Mouse (Mus musculus): ENCODE data around the gene Lyrm1. TPM values are rescaled to one million over a fixed set of nuclear protein-coding genes. Genes with fewer than 3 reads are reported as not detected.

Gene Lyrm1
- polyA plus RNA-seq, 1 experiment from 2014 or later: 9.6 TPM

DNA sequence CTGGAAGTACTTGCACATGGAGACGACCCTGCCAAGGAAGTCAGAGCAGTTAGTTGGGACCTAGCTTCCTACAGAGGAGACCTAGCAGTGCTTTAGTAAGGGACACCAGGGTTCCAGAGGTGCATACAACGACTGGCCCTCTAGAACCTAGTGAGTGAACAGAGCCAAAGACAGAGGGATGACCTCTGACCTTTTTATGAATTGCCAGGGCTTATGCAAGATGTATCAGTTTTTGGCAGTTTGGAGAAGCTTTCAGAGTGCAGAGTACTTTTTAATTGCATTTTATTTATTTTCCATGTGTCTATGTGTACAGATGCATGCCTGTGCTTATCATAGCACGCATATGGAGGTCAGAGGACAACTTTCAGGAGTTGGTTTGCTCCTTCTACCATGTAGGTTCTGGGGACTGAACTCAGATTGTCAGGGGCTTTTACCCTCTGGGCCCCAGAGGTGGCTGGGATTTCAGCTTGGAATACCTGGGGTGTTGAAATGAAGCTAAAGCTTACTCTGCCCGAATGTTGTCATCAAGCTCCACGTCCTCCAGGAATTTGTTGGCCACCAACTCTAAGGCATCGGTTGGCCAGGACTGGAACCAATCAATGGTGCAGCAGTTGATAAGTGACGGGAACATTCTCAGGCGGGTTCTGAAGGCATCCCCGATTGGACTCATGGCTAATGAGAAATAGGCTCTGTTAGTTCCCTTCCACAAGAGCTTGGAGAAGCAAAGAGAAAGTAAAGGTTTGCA lies 70.2 kb downstream of the Lyrm1 start:
- Histone ChIP-seq H3K36me3 (ENCODE audit: control insufficient read depth, insufficient read depth, low read length) (no peaks in the 10 kb centered on the region), H3K4me1 (ENCODE audit: control insufficient read depth, insufficient read depth, low read length) (no peaks in the 10 kb centered on the region), H3K4me3 (replicated peaks; ENCODE audit: low read length) (no peak overlapping the region), H3K27me3 (ENCODE audit: control insufficient read depth, insufficient read depth, low read length) (no peaks in the 10 kb centered on the region), H3K9me3 (replicated peaks; ENCODE audit: control insufficient read depth, low read length) (no peaks in the 10 kb centered on the region), H3K27ac (ENCODE audit: low read length) (no peak overlapping the region), H3K9ac (ENCODE audit: low read length) (no peak overlapping the region), H3K4me2 (ENCODE audit: low read depth, low read length) (no peak overlapping the region)
- 86% methylated on average over 9 of the region's 9 CpGs for WGBS
- no peak for ATAC-seq (ENCODE audit: insufficient read depth, low FRiP score)

DNA sequence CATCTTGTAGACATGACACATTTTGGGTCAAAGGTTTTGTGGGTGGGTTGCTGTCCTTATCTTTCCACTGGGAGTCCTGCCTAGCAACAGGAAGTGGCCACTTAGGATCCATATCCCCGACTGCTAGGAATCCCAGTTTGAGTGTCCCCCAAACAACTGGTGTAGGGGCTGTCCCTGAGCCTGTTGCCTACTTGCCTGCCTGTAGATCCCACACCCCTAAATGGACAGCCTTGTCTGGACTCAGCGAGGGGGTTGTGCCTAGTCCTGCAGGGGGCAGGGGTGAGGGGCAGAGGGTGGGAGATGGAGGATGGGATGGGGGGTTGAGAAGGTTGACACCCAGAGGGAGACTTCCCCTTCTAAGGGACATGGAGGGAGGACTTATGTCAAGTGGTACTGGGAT lies 73.7 kb downstream of the Lyrm1 start:
- Histone ChIP-seq H3K9ac (ENCODE audit: low read length) (no peak overlapping the region), H3K27me3 (ENCODE audit: control insufficient read depth, insufficient read depth, low read length) (no peaks in the 10 kb centered on the region), H3K4me1 (ENCODE audit: control insufficient read depth, insufficient read depth, low read length) (no peaks in the 10 kb centered on the region), H3K27ac (ENCODE audit: low read length) (no peak overlapping the region), H3K4me2 (ENCODE audit: low read depth, low read length) (no peak overlapping the region), H3K36me3 (ENCODE audit: control insufficient read depth, insufficient read depth, low read length) (no peaks in the 10 kb centered on the region), H3K4me3 (replicated peaks; ENCODE audit: low read length) (no peak overlapping the region), H3K9me3 (replicated peaks; ENCODE audit: control insufficient read depth, low read length) (no peaks in the 10 kb centered on the region)
- no peak for ATAC-seq (ENCODE audit: insufficient read depth, low FRiP score)
- 71% methylated on average over 2 of the region's 2 CpGs for WGBS

DNA sequence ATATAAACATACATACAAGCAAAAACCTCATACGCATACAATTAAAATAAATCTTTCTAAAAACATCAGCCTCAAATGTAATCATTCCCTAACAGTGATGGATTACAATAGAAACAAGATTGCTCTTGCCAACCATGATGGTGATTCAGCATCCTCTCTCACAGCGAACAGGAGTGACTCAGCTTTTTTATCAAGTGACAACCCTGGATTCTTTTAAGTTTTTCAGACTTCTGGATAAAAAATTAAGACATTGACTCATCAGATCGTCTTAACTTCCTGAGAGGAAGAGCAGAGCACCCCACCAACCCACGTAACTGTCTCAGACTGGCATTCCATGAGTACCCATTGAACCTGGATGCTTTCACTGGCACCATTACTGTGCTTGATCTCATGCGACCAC lies 78.6 kb downstream of the Lyrm1 start:
- no peak for ATAC-seq (ENCODE audit: insufficient read depth, low FRiP score)
- Histone ChIP-seq H3K9ac (ENCODE audit: low read length) (no peak overlapping the region), H3K36me3 (ENCODE audit: control insufficient read depth, insufficient read depth, low read length) (no peaks in the 10 kb centered on the region), H3K4me2 (ENCODE audit: low read depth, low read length) (no peak overlapping the region), H3K9me3 (replicated peaks; ENCODE audit: control insufficient read depth, low read length) (no peaks in the 10 kb centered on the region), H3K4me3 (replicated peaks; ENCODE audit: low read length) (no peak overlapping the region), H3K27me3 (ENCODE audit: control insufficient read depth, insufficient read depth, low read length) (no peaks in the 10 kb centered on the region), H3K27ac (ENCODE audit: low read length) (no peak overlapping the region), H3K4me1 (ENCODE audit: control insufficient read depth, insufficient read depth, low read length) (no peaks in the 10 kb centered on the region)
- WGBS: 75% methylated on average over 5 of the region's 5 CpGs

DNA sequence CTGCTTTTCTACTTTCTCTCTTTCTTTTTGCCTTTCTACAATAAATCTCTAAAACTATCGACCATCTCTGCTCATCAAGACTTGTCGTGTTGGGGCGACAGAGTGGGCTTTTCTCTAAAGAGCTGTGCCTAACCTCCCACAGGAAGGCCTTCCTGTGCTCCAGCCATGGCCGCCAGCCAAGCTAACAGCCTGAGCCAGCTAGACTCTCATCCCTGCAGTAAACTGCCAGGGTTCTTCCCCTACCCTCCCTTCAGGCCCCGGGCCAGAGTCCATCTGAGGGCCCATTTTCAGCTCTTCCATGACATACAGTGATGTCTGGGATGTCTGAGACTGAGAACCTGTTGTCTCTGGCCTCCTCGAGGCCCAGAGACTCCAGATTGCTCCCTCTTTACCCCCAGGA lies 80.6 kb downstream of the Lyrm1 start:
- WGBS: 75% methylated on average over 6 of the region's 6 CpGs
- Histone ChIP-seq H3K4me1 (ENCODE audit: control insufficient read depth, insufficient read depth, low read length) (no peaks in the 10 kb centered on the region), H3K9me3 (replicated peaks; ENCODE audit: control insufficient read depth, low read length) (no peaks in the 10 kb centered on the region), H3K4me2 (ENCODE audit: low read depth, low read length) (no peak overlapping the region), H3K4me3 (replicated peaks; ENCODE audit: low read length) (no peak overlapping the region), H3K27me3 (ENCODE audit: control insufficient read depth, insufficient read depth, low read length) (no peaks in the 10 kb centered on the region), H3K27ac (ENCODE audit: low read length) (no peak overlapping the region), H3K9ac (ENCODE audit: low read length) (no peak overlapping the region), H3K36me3 (ENCODE audit: control insufficient read depth, insufficient read depth, low read length) (no peaks in the 10 kb centered on the region)
- ATAC-seq (ENCODE audit: insufficient read depth, low FRiP score): no peak

DNA sequence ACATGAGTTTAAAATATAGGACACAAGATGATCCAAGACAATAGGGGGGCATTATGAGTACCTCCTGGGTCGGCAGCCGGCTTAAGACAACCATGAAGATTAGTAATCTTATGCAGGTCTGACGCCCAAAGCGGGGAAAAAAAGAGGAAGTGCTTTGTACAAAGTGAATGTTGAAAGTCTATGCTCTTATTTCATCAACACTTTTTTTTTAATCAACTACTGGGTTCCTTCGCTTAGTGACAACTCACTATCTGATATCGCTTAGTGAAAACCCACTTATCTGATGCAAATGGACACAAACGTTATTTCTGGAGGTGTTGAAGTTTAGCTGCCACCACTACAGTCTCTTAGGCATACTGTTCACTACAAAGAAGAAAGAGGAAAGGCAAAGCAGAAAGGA lies 81.9 kb downstream of the Lyrm1 start:
- no peaks in the 10 kb centered on the region for H3K36me3 ChIP-seq (ENCODE audit: control insufficient read depth, insufficient read depth, low read length)
- no peak for ATAC-seq (ENCODE audit: insufficient read depth, low FRiP score)
- 79% methylated on average over 7 of the region's 7 CpGs for WGBS

DNA sequence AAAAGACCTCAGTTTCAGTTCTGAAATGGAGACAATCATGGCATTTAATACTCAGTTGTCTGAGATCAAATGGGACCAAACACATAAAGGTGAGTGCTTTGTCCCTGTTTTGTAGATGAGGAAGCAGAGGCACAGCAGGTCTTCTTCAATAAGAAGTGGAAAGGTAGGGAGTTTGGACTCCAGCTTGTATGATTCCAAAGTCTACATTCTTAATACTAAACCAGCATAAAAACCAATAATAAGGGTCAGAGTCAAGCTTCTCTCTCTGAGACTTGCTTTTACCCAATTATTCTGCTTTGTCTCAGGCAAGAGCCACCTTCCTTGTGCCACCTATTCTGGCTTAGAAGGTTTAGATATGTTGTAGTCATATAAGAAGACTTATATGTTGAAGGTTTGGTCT lies 82.9 kb downstream of the Lyrm1 start:
- Histone ChIP-seq H3K9me3 (replicated peaks; ENCODE audit: control insufficient read depth, low read length) (no peaks in the 10 kb centered on the region), H3K9ac (ENCODE audit: low read length) (no peak overlapping the region), H3K4me1 (ENCODE audit: control insufficient read depth, insufficient read depth, low read length) (no peaks in the 10 kb centered on the region), H3K27me3 (ENCODE audit: control insufficient read depth, insufficient read depth, low read length) (no peaks in the 10 kb centered on the region), H3K36me3 (ENCODE audit: control insufficient read depth, insufficient read depth, low read length) (no peaks in the 10 kb centered on the region), H3K4me3 (replicated peaks; ENCODE audit: low read length) (no peak overlapping the region), H3K27ac (ENCODE audit: low read length) (no peak overlapping the region), H3K4me2 (ENCODE audit: low read depth, low read length) (no peak overlapping the region)
- no peak for ATAC-seq (ENCODE audit: insufficient read depth, low FRiP score)

More for the DNA sequence above, 81.9 kb downstream of the Lyrm1 start:
- no peak overlapping the region for H3K27ac ChIP-seq (ENCODE audit: low read length)
- no peaks in the 10 kb centered on the region for H3K27me3 ChIP-seq (ENCODE audit: control insufficient read depth, insufficient read depth, low read length)
- no peak overlapping the region for H3K9ac ChIP-seq (ENCODE audit: low read length)
- no peaks in the 10 kb centered on the region for H3K4me1 ChIP-seq (ENCODE audit: control insufficient read depth, insufficient read depth, low read length)
- no peak overlapping the region for H3K4me3 ChIP-seq (replicated peaks; ENCODE audit: low read length)
- no peaks in the 10 kb centered on the region for H3K9me3 ChIP-seq (replicated peaks; ENCODE audit: control insufficient read depth, low read length)
- no peak overlapping the region for H3K4me2 ChIP-seq (ENCODE audit: low read depth, low read length)

DNA sequence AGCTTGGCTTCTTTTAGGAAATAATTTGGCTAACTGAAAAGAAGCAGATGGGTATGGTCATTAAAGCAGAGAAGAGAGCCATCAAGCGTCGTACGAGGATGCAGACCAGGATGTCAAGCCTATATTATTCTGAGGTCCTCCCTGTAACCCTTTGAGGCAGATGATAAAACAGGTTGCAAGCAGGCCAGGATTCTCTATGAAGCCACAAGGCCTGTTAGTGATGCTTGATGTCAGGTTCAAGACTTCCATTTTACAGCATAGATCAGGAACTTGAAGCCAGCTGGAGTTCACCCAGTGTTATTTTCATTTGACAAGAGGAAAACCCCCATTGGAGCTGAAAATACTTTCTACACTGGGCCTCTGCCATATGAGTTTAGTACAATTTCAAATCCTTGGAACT lies 84.5 kb downstream of the Lyrm1 start:
- Histone ChIP-seq H3K27ac (ENCODE audit: low read length) (no peak overlapping the region), H3K4me1 (ENCODE audit: control insufficient read depth, insufficient read depth, low read length) (no peaks in the 10 kb centered on the region), H3K27me3 (ENCODE audit: control insufficient read depth, insufficient read depth, low read length) (no peaks in the 10 kb centered on the region), H3K36me3 (ENCODE audit: control insufficient read depth, insufficient read depth, low read length) (no peaks in the 10 kb centered on the region), H3K9ac (ENCODE audit: low read length) (no peak overlapping the region), H3K4me3 (replicated peaks; ENCODE audit: low read length) (no peak overlapping the region), H3K4me2 (ENCODE audit: low read depth, low read length) (no peak overlapping the region), H3K9me3 (replicated peaks; ENCODE audit: control insufficient read depth, low read length) (no peaks in the 10 kb centered on the region)
- 89% methylated on average over 3 of the region's 3 CpGs for WGBS
- ATAC-seq (ENCODE audit: insufficient read depth, low FRiP score): no peak

DNA sequence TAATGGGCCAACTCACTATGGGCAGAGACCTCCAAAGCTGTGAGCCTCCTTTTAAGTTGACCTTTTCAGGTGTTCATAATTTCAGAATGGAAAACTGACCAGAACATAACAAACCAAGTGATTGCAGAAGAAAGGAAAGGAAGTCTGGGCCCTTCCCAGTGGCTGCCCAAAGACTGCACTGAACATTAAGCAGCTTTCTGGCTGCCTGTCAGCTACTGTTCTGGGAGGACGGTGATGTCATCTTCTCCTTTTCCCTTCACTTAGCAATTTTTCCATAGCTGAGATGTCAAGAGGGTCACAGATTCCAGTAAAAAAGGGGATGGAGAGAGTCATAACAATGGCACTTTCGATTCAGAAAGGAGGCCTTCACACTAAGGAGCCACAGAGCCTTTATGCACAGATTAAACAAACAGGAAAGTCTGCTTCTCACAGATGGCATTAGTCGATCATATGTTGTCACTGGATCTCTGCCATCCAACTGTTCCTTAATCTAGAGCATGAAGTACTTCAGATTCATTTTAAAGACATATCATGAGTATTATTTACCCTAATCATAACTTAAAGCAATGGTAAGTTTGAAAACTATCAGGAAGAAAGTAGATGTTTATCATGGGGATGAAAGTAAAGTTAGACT lies 89.7 kb downstream of the Lyrm1 start:
- Histone ChIP-seq H3K27me3 (ENCODE audit: control insufficient read depth, insufficient read depth, low read length) (no peaks in the 10 kb centered on the region), H3K4me1 (ENCODE audit: control insufficient read depth, insufficient read depth, low read length) (no peaks in the 10 kb centered on the region), H3K4me2 (ENCODE audit: low read depth, low read length) (no peak overlapping the region), H3K9ac (ENCODE audit: low read length) (no peak overlapping the region), H3K27ac (ENCODE audit: low read length) (no peak overlapping the region), H3K36me3 (ENCODE audit: control insufficient read depth, insufficient read depth, low read length) (no peaks in the 10 kb centered on the region), H3K9me3 (replicated peaks; ENCODE audit: control insufficient read depth, low read length) (no peaks in the 10 kb centered on the region), H3K4me3 (replicated peaks; ENCODE audit: low read length) (no peak overlapping the region)
- WGBS: 51% methylated on average over 3 of the region's 3 CpGs
- no peak for ATAC-seq (ENCODE audit: insufficient read depth, low FRiP score)

DNA sequence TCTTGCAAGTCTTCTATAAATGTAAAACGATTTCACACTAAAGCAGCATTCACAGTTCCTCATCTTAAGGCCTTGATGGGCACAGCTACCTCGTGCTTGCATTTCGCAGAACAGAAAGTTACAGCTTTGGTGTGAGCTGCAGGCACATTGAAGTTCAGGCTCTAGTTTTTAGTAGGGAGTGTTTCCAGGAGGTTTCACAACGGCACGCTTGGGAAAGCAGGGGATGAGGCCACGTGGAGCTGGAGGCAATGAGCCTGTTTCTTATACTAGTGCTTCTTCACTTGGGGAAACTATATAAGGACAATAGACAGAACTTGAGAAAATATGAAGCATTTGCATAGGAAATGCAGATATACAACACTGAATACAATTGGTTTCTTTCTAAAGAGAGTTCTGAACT lies 101.4 kb downstream of the Lyrm1 start:
- Histone ChIP-seq H3K36me3 (ENCODE audit: control insufficient read depth, insufficient read depth, low read length) (no peaks in the 10 kb centered on the region), H3K9ac (ENCODE audit: low read length) (no peak overlapping the region), H3K4me1 (ENCODE audit: control insufficient read depth, insufficient read depth, low read length) (no peaks in the 10 kb centered on the region), H3K27ac (ENCODE audit: low read length) (no peak overlapping the region), H3K4me2 (ENCODE audit: low read depth, low read length) (no peak overlapping the region), H3K4me3 (replicated peaks; ENCODE audit: low read length) (no peak overlapping the region), H3K27me3 (ENCODE audit: control insufficient read depth, insufficient read depth, low read length) (no peaks in the 10 kb centered on the region), H3K9me3 (replicated peaks; ENCODE audit: control insufficient read depth, low read length) (no peaks in the 10 kb centered on the region)
- ATAC-seq (ENCODE audit: insufficient read depth, low FRiP score): no peak
- 71% methylated on average over 6 of the region's 6 CpGs for WGBS
